Mouse (Mus musculus) right cerebral cortex, postnatal 36 days (tissue): ENCODE results near the gene 5730455P16Rik.
"Not testable (repeated sequence)": the region's sequence is repeated elsewhere in the genome, so short reads cannot be mapped to it uniquely, and the experiment has no call there.

ENCODE experiments used
- DNase-seq, 2 experiments: peaks; one replicate each; pipeline ENCODE4 v3.0.0; 2022; ENCODE audit warnings: low spot score in 2 of 2, mixed read lengths in 1 of 2

5730455P16Rik gene

GRCm38 (mm10) chr11:80379184-80379583 lies 1.4 kb upstream of the 5730455P16Rik start:
- DNase-seq = not testable (repeated sequence)

- not testable (repeated sequence) for DNase-seq
These were observed 726 bp upstream of the 5730455P16Rik start for GRCm38 (mm10) chr11:80378452-80379068.

- DNase-seq = no peak
These were observed 1.2 kb downstream of the 5730455P16Rik start for GRCm38 (mm10) chr11:80376651-80377050.

GRCm38 (mm10) chr11:80368949-80369348 lies 8.9 kb downstream of the 5730455P16Rik start:
- DNase-seq = no peak

- DNase-seq = no peak
These were observed 23.0 kb downstream of the 5730455P16Rik start for GRCm38 (mm10) chr11:80354832-80355231.

- peak; percentile 49 to 51 for DNase-seq
These were observed 25.9 kb downstream of the 5730455P16Rik start for GRCm38 (mm10) chr11:80351832-80352430.

GRCm38 (mm10) chr11:80342482-80342881 lies 35.4 kb downstream of the 5730455P16Rik start:
- DNase-seq = no peak

GRCm38 (mm10) chr11:80336351-80336730 lies 41.5 kb downstream of the 5730455P16Rik start:
- no peak for DNase-seq

- no peak for DNase-seq
These were observed 42.1 kb downstream of the 5730455P16Rik start for GRCm38 (mm10) chr11:80335609-80336350.

GRCm38 (mm10) chr11:80332709-80333400 lies 45.0 kb downstream of the 5730455P16Rik start:
- peak in 1 of 2 experiments; percentile 12 for DNase-seq

GRCm38 (mm10) chr11:80324636-80325035 lies 53.2 kb downstream of the 5730455P16Rik start:
- DNase-seq = no peak

- DNase-seq = no peak
These were observed 54.6 kb downstream of the 5730455P16Rik start for GRCm38 (mm10) chr11:80323255-80323654.

GRCm38 (mm10) chr11:80315743-80316639 lies 61.8 kb downstream of the 5730455P16Rik start:
- no peak for DNase-seq

- DNase-seq = no peak
These were observed 63.9 kb downstream of the 5730455P16Rik start for GRCm38 (mm10) chr11:80313944-80314343.

- no peak for DNase-seq
These were observed 64.4 kb downstream of the 5730455P16Rik start for GRCm38 (mm10) chr11:80313462-80313861.

- DNase-seq = no peak
These were observed 65.3 kb downstream of the 5730455P16Rik start for GRCm38 (mm10) chr11:80312565-80312964.

GRCm38 (mm10) chr11:80312049-80312448 lies 65.8 kb downstream of the 5730455P16Rik start:
- DNase-seq = no peak

- DNase-seq = no peak
These were observed 66.6 kb downstream of the 5730455P16Rik start for GRCm38 (mm10) chr11:80311271-80311670.
